Mouse (Mus musculus): Measurements from ENCODE around the gene Prkg1. TPM values are rescaled to one million over a fixed set of nuclear protein-coding genes. Genes with fewer than 3 reads are reported as not detected.

The Prkg1 gene
- polyA plus RNA-seq, 1 experiment from 2014 or later: 5.6 TPM

GRCm38 (mm10) chr19:31106036-31106435 is 658.8 kb downstream of the Prkg1 start:
- Histone ChIP-seq H3K9ac (ENCODE audit: low read length) (no peak overlapping the region), H3K9me3 (ENCODE audit: control insufficient read depth, low read length) (no peaks in the 10 kb centered on the region), H3K4me1 (replicated peaks; ENCODE audit: control insufficient read depth, insufficient read depth, low read length) (no peaks in the 10 kb centered on the region), H3K27ac (ENCODE audit: low read depth, low read length) (no peak overlapping the region), H3K4me2 (ENCODE audit: low read depth, low read length, severe bottlenecking) (no peak overlapping the region), H3K4me3 (ENCODE audit: low read depth, low read length) (no peak overlapping the region), H3K36me3 (ENCODE audit: control insufficient read depth, insufficient read depth, low read length) (no peaks in the 10 kb centered on the region), H3K27me3 (ENCODE audit: control insufficient read depth, insufficient read depth, low read length) (no peaks in the 10 kb centered on the region)
- ATAC-seq (replicated peaks; ENCODE audit: low FRiP score) (no peak), DNase-seq (ENCODE audit: low spot score) (no peak)
- WGBS: 26% methylated on average over 3 of the region's 3 CpGs

GRCm38 (mm10) chr19:31104764-31105163 is 660.1 kb downstream of the Prkg1 start:
- no peak for ATAC-seq (replicated peaks; ENCODE audit: low FRiP score)
- WGBS: 84% methylated on average over 6 of the region's 6 CpGs
- no peak overlapping the region for H3K4me2 ChIP-seq (ENCODE audit: low read depth, low read length, severe bottlenecking)

GRCm38 (mm10) chr19:31099369-31099768 is 665.5 kb downstream of the Prkg1 start:
- WGBS: 85% methylated on average over 3 of the region's 3 CpGs
- H3K4me1 ChIP-seq (replicated peaks; ENCODE audit: control insufficient read depth, insufficient read depth, low read length): no peaks in the 10 kb centered on the region

More at GRCm38 (mm10) chr19:31104764-31105163, 660.1 kb downstream of the Prkg1 start:
- Histone ChIP-seq H3K27ac (ENCODE audit: low read depth, low read length) (no peak overlapping the region), H3K9me3 (ENCODE audit: control insufficient read depth, low read length) (no peaks in the 10 kb centered on the region), H3K9ac (ENCODE audit: low read length) (no peak overlapping the region), H3K4me3 (ENCODE audit: low read depth, low read length) (no peak overlapping the region), H3K27me3 (ENCODE audit: control insufficient read depth, insufficient read depth, low read length) (no peaks in the 10 kb centered on the region), H3K4me1 (replicated peaks; ENCODE audit: control insufficient read depth, insufficient read depth, low read length) (no peaks in the 10 kb centered on the region), H3K36me3 (ENCODE audit: control insufficient read depth, insufficient read depth, low read length) (no peaks in the 10 kb centered on the region)
- DNase-seq (ENCODE audit: low spot score): no peak

GRCm38 (mm10) chr19:31097857-31098256 is 667.0 kb downstream of the Prkg1 start:
- Histone ChIP-seq H3K27me3 (ENCODE audit: control insufficient read depth, insufficient read depth, low read length) (no peaks in the 10 kb centered on the region), H3K9ac (ENCODE audit: low read length) (no peak overlapping the region), H3K9me3 (ENCODE audit: control insufficient read depth, low read length) (no peaks in the 10 kb centered on the region), H3K36me3 (ENCODE audit: control insufficient read depth, insufficient read depth, low read length) (no peaks in the 10 kb centered on the region), H3K4me1 (replicated peaks; ENCODE audit: control insufficient read depth, insufficient read depth, low read length) (no peaks in the 10 kb centered on the region), H3K27ac (ENCODE audit: low read depth, low read length) (no peak overlapping the region), H3K4me3 (ENCODE audit: low read depth, low read length) (no peak overlapping the region), H3K4me2 (ENCODE audit: low read depth, low read length, severe bottlenecking) (no peak overlapping the region)
- 66% methylated on average over 3 of the region's 3 CpGs for WGBS
- ATAC-seq (replicated peaks; ENCODE audit: low FRiP score) (no peak), DNase-seq (ENCODE audit: low spot score) (no peak)

More at GRCm38 (mm10) chr19:31099369-31099768, 665.5 kb downstream of the Prkg1 start:
- Histone ChIP-seq H3K4me3 (ENCODE audit: low read depth, low read length) (no peak overlapping the region), H3K27ac (ENCODE audit: low read depth, low read length) (no peak overlapping the region), H3K36me3 (ENCODE audit: control insufficient read depth, insufficient read depth, low read length) (no peaks in the 10 kb centered on the region), H3K9ac (ENCODE audit: low read length) (no peak overlapping the region), H3K27me3 (ENCODE audit: control insufficient read depth, insufficient read depth, low read length) (no peaks in the 10 kb centered on the region), H3K4me2 (ENCODE audit: low read depth, low read length, severe bottlenecking) (no peak overlapping the region), H3K9me3 (ENCODE audit: control insufficient read depth, low read length) (no peaks in the 10 kb centered on the region)
- no peak for ATAC-seq (replicated peaks; ENCODE audit: low FRiP score)
- no peak for DNase-seq (ENCODE audit: low spot score)

GRCm38 (mm10) chr19:31083761-31084160 is 681.1 kb downstream of the Prkg1 start:
- Histone ChIP-seq H3K27ac (ENCODE audit: low read depth, low read length) (no peak overlapping the region), H3K4me1 (replicated peaks; ENCODE audit: control insufficient read depth, insufficient read depth, low read length) (peaks cover 8% of the 10 kb centered on the region; the same call in 1 of the 2 replicates), H3K36me3 (ENCODE audit: control insufficient read depth, insufficient read depth, low read length) (peaks cover 13% of the 10 kb centered on the region), H3K9ac (ENCODE audit: low read length) (no peak overlapping the region; the same call in 1 of the 2 replicates), H3K4me2 (ENCODE audit: low read depth, low read length, severe bottlenecking) (peak overlapping the region; percentile 56), H3K9me3 (ENCODE audit: control insufficient read depth, low read length) (no peaks in the 10 kb centered on the region; the same call in 1 of the 2 replicates), H3K27me3 (ENCODE audit: control insufficient read depth, insufficient read depth, low read length) (no peaks in the 10 kb centered on the region), H3K4me3 (ENCODE audit: low read depth, low read length) (peak overlapping the region; percentile 54)
- DNase-seq (ENCODE audit: low spot score) (no peak), ATAC-seq (replicated peaks; ENCODE audit: low FRiP score) (no peak)
- 95% methylated on average over 8 of the region's 8 CpGs for WGBS

GRCm38 (mm10) chr19:31082662-31083429 is 682.0 kb downstream of the Prkg1 start, which contains the start of gene Cstf2t:
Gene Cstf2t (plus strand): TSS chr19:31082837.
- Histone ChIP-seq H3K9me3 (ENCODE audit: control insufficient read depth, low read length) (no peaks in the 10 kb centered on the region; the same call in 1 of the 2 replicates), H3K36me3 (ENCODE audit: control insufficient read depth, insufficient read depth, low read length) (peaks cover 13% of the 10 kb centered on the region), H3K27me3 (ENCODE audit: control insufficient read depth, insufficient read depth, low read length) (no peaks in the 10 kb centered on the region), H3K4me3 (ENCODE audit: low read depth, low read length) (peak within 1 kb of the TSS; percentile 54), H3K27ac (ENCODE audit: low read depth, low read length) (peak within 1 kb of the TSS; percentile 47), H3K9ac (ENCODE audit: low read length) (peak within 1 kb of the TSS; percentile 55), H3K4me2 (ENCODE audit: low read depth, low read length, severe bottlenecking) (peak within 1 kb of the TSS; percentile 56), H3K4me1 (replicated peaks; ENCODE audit: control insufficient read depth, insufficient read depth, low read length) (peaks cover 8% of the 10 kb centered on the region; the same call in 1 of the 2 replicates)
- 2% methylated on average over 56 of the region's 56 CpGs for WGBS
- ATAC-seq (replicated peaks; ENCODE audit: low FRiP score): peak; percentile 99
- DNase-seq (ENCODE audit: low spot score): peak; percentile 98

GRCm38 (mm10) chr19:31082226-31082625 is 682.6 kb downstream of the Prkg1 start:
- ATAC-seq (replicated peaks; ENCODE audit: low FRiP score) (peak; percentile 65), DNase-seq (ENCODE audit: low spot score) (no peak)
- Histone ChIP-seq H3K36me3 (ENCODE audit: control insufficient read depth, insufficient read depth, low read length) (peaks cover 13% of the 10 kb centered on the region), H3K27ac (ENCODE audit: low read depth, low read length) (peak overlapping the region; percentile 47; the same call in 1 of the 2 replicates), H3K4me2 (ENCODE audit: low read depth, low read length, severe bottlenecking) (peak overlapping the region; percentile 45), H3K9me3 (ENCODE audit: control insufficient read depth, low read length) (no peaks in the 10 kb centered on the region; the same call in 1 of the 2 replicates), H3K4me1 (replicated peaks; ENCODE audit: control insufficient read depth, insufficient read depth, low read length) (peaks cover 8% of the 10 kb centered on the region; the same call in 1 of the 2 replicates), H3K27me3 (ENCODE audit: control insufficient read depth, insufficient read depth, low read length) (no peaks in the 10 kb centered on the region), H3K9ac (ENCODE audit: low read length) (peak overlapping the region; percentile 48), H3K4me3 (ENCODE audit: low read depth, low read length) (peak overlapping the region; percentile 54)
- 23% methylated on average over 7 of the region's 7 CpGs for WGBS

- H3K9me3 ChIP-seq (ENCODE audit: control insufficient read depth, low read length): no peaks in the 10 kb centered on the region
- no peak overlapping the region for H3K27ac ChIP-seq (ENCODE audit: low read depth, low read length)
- no peak for DNase-seq (ENCODE audit: low spot score)
- no peaks in the 10 kb centered on the region; the same call in 1 of the 2 replicates for H3K4me1 ChIP-seq (replicated peaks; ENCODE audit: control insufficient read depth, insufficient read depth, low read length)
- no peaks in the 10 kb centered on the region for H3K27me3 ChIP-seq (ENCODE audit: control insufficient read depth, insufficient read depth, low read length)
- no peak overlapping the region for H3K9ac ChIP-seq (ENCODE audit: low read length)
- H3K4me2 ChIP-seq (ENCODE audit: low read depth, low read length, severe bottlenecking): no peak overlapping the region
- WGBS: 57% methylated on average over 3 of the region's 3 CpGs
- no peaks in the 10 kb centered on the region for H3K36me3 ChIP-seq (ENCODE audit: control insufficient read depth, insufficient read depth, low read length)
- no peak overlapping the region for H3K4me3 ChIP-seq (ENCODE audit: low read depth, low read length)
- no peak for ATAC-seq (replicated peaks; ENCODE audit: low FRiP score)
These were observed 686.6 kb downstream of the Prkg1 start for GRCm38 (mm10) chr19:31078241-31078640.
